Mouse (Mus musculus) forebrain, embryonic 16.5 days (tissue): ENCODE data around the gene Twnk. TPM values are rescaled to one million over a fixed set of nuclear protein-coding genes. Genes with fewer than 3 reads are reported as not detected.

Experiments
- ATAC-seq: fragments of 200-750 bp; cut with Nextera tagmentation; 2 replicates; pipeline ENCODE4 v1.8.0; 2017; ENCODE audit warnings: mild to moderate bottlenecking, moderate library complexity
- H3K27ac ChIP-seq: fragments of 300-500 bp; sonication (generic); 2 replicates; pipeline ENCODE4 v1.5.1; 2014; ENCODE audit warnings: low read length, control low read depth
- H3K27me3 ChIP-seq: fragments of 300-500 bp; sonication (generic); replicated peaks from 2 replicates; pipeline ENCODE4 v1.6.1; 2014; ENCODE audit warnings: low read length; ENCODE audit not compliant: control insufficient read depth, insufficient read depth
- H3K36me3 ChIP-seq: fragments of 300-500 bp; sonication (generic); 2 replicates; pipeline ENCODE4 v1.6.1; 2014; ENCODE audit not compliant: control insufficient read depth, insufficient read depth
- H3K4me1 ChIP-seq: fragments of 300-500 bp; sonication (generic); replicated peaks from 2 replicates; pipeline ENCODE4 v1.6.1; 2014; ENCODE audit warnings: low read length; ENCODE audit not compliant: control insufficient read depth, insufficient read depth
- H3K4me2 ChIP-seq: fragments of 300-500 bp; sonication (generic); 2 replicates; pipeline ENCODE4 v1.6.1; 2014; ENCODE audit warnings: mild to moderate bottlenecking, low read length, control low read depth
- H3K4me3 ChIP-seq: fragments of 300-500 bp; sonication (generic); replicated peaks from 2 replicates; pipeline ENCODE4 v1.5.1; 2014; ENCODE audit warnings: mild to moderate bottlenecking, low read length, control low read depth
- H3K9ac ChIP-seq: fragments of 300-500 bp; sonication (generic); replicated peaks from 2 replicates; pipeline ENCODE4 v1.6.1; 2014; ENCODE audit warnings: low read depth, low read length, control low read depth
- H3K9me3 ChIP-seq: fragments of 300-500 bp; sonication (generic); 2 replicates; pipeline ENCODE4 v1.6.1; 2016; ENCODE audit warnings: low read length; ENCODE audit not compliant: control insufficient read depth
- WGBS: fragments of 180-500 bp; shearing (Covaris S2); extraction: QIAGEN DNeasy Blood & Tissue Kit; methylation state at CpG from one replicate; pipeline ENCODE4 v1.1.7; 2014; 5-methylcytosine and 5-hydroxymethylcytosine counted together
- polyA plus RNA-seq: library from polyadenylated mRNA; unstranded; fragments of >200 nt; fragmentation: Nextera tagmentation; extraction: Ambion mirVana; gene quantifications from 2 replicates; pipeline ENCODE4 v1.2.1, GENCODE M21; 2015

Twnk gene
- polyA plus RNA-seq, 1 experiment from 2014 or later: 24.6 TPM

DNA sequence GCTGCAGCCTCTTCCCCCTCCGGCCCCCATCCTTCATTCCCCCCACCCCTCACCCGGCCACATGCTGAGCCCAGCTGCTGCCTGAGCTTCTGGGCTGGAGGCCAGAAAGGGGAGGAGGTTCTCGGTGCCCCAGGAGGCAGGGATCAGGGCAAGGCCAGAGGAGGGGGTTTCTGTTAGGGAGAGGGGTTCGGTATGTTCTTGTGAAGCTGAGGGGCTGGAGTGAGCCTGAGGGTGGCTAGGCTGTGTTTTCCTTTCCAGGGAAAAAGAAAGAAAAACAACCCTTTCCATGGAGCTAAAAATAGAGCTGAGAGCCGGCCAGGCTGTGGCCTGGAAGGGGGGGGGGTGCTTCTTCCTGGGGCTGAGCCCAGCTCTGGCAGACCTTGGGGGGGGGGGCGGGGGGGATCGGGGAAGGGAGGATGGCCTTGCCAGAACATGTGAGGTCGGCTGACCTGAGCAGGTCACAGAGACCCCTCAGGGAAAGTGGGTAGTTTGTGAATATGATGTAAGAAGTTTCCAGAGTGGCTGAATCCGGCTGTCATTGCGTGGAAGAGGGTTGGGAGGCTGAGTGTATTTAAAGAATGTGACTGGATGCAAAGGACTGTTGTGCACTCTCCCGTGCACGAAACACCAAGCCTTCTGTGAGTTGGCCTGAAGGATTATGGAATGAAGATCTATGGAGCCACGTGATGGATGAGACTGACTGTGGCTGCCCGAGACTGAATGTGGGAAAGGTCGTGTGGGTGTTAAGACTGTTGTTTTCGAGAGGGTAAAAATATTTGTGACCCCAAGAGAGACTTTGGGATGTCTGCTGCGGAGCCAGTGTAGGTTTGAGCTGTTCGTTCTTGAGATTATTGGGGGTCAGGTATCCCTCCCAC is 11.1 kb downstream of the Twnk start:
- Histone ChIP-seq H3K9me3 (no peaks in the 10 kb centered on the region), H3K4me1 (peaks cover 51% of the 10 kb centered on the region), H3K4me2 (peak overlapping the region; percentile 89), H3K36me3 (peaks cover 3% of the 10 kb centered on the region; the same call in 1 of the 2 replicates), H3K9ac (peak overlapping the region; percentile 83), H3K27me3 (no peaks in the 10 kb centered on the region), H3K27ac (peak overlapping the region; percentile 97), H3K4me3 (peak overlapping the region; percentile 74)
- WGBS: under 1% methylated on average over 16 of the region's 18 CpGs
- peak; percentile 31 for ATAC-seq

DNA sequence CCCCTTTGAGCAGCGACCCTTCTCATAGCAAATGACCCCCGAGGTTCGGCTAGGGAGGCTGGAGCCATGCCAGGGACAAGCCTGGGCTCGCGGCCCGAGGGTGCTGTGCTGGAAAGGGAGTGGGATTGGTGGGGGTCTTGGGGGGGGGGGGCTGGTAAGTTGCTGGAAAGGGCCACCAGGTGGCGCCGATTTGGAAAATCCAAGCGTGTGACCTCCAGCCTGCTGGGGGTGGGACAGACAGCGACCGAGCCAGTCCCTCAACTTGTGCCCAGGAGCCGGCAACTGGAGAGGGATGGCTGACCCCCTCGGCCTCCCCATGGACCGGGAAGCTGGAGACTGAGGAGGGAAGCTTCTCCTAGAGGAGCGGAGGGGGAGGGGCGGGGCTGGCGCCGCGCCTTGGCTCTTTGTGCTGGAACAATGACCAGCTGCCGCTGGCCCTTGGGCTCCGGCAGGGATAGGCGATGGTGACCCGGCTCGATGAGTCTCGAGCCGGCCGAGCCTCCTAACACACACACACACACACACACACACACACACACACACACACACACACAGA is 11.8 kb downstream of the Twnk start:
- under 1% methylated on average over 15 of the region's 27 CpGs for WGBS
- H3K36me3 ChIP-seq: no peaks in the 10 kb centered on the region
- peak overlapping the region; percentile 83 for H3K9ac ChIP-seq
- H3K9me3 ChIP-seq: no peaks in the 10 kb centered on the region
- peak overlapping the region; percentile 89 for H3K4me2 ChIP-seq
- peak overlapping the region; percentile 74 for H3K4me3 ChIP-seq
- H3K27me3 ChIP-seq: no peaks in the 10 kb centered on the region
- peak overlapping the region; percentile 97 for H3K27ac ChIP-seq
- ATAC-seq: peak; percentile 56
- H3K4me1 ChIP-seq: peaks cover 52% of the 10 kb centered on the region

DNA sequence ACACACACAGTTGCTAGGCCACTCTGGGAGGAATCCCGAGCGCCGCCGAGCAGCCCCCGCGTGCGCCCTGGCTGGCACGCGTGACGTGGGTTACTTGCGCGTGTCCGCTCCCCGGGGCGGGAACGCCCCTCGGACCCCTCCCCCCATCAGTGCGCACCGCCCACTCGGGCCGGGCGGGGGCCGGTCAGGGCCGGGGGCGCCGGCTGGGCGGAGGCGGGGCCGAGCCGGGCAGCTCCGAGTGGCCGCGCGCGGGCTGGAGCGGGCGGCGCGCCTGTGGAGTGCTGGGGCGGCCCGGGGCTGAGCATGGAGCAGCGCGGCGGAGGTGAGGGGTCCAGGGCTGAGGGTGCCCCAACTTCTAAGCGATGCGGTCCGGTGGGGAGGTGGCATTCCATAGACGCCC is 12.4 kb downstream of the Twnk start:
- Histone ChIP-seq H3K9me3 (no peaks in the 10 kb centered on the region), H3K4me1 (peaks cover 52% of the 10 kb centered on the region), H3K9ac (peak overlapping the region; percentile 83), H3K4me2 (peak overlapping the region; percentile 89), H3K4me3 (peak overlapping the region; percentile 74), H3K36me3 (0 out of 2 replicates have a peak, but pooled peaks cover 2% of the 10 kb centered on the region), H3K27me3 (no peaks in the 10 kb centered on the region), H3K27ac (peak overlapping the region; percentile 97)
- peak; percentile 51 for ATAC-seq
- under 1% methylated on average over 39 of the region's 48 CpGs for WGBS

DNA sequence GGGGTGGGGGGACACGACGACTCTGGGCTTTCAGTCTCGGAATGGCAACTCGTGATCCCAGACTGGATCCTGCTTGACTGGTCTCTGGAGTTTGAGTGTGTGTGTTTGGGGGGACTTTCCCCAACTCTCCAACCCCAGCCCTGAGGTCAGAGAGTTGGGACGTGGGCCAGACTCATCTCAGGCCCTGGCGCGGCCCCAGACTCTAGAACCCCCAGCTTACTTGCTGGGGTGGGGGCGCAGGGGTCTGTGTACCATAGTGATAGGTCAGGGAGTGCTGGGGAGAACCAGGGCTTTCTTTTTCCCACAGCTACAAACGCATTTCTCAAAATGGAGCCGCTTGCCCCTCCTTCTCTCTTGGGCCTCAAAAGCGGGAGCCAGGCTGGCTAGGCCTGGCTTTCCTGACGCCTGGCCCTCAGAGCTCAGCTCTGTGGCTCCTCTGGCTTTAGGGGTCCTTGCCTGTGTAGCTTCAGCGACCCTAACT is 12.9 kb downstream of the Twnk start:
- H3K36me3 ChIP-seq: 0 out of 2 replicates have a peak, but pooled peaks cover 2% of the 10 kb centered on the region
- peak overlapping the region; percentile 83 for H3K9ac ChIP-seq
- peak overlapping the region; percentile 74 for H3K4me3 ChIP-seq
- WGBS: under 1% methylated on average over 11 of the region's 13 CpGs
- H3K27ac ChIP-seq: peak overlapping the region; percentile 97
- H3K9me3 ChIP-seq: no peaks in the 10 kb centered on the region
- H3K27me3 ChIP-seq: no peaks in the 10 kb centered on the region
- peaks cover 52% of the 10 kb centered on the region for H3K4me1 ChIP-seq
- peak overlapping the region; percentile 89 for H3K4me2 ChIP-seq
- no peak for ATAC-seq

DNA sequence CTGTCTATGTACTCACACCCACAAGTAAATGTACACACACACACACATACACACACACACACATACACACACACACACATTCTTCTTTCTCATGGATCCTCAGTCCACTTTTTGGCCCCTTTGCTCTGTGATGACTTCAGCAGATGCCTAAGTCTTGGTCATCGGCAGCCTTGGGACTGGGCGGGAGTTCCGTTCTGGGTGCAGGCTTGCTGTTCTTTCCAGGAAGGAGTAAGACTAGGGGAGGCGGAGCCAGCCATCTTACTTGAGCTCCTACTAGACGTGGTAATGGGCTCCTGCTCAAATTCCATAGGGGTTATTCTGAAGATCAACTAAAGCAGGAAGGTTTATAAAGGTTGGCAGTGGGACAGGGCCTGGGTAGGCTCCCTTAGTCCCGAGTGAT is 14.9 kb downstream of the Twnk start:
- H3K36me3 ChIP-seq: peaks cover 6% of the 10 kb centered on the region
- ATAC-seq: no peak
- no peaks in the 10 kb centered on the region for H3K27me3 ChIP-seq
- no peak overlapping the region for H3K4me2 ChIP-seq
- whole genome bisulfite sequencing: 67% methylated on average over 6 of the region's 6 CpGs
- peaks cover 42% of the 10 kb centered on the region for H3K4me1 ChIP-seq
- no peaks in the 10 kb centered on the region for H3K9me3 ChIP-seq
- H3K27ac ChIP-seq: no peak overlapping the region
- no peak overlapping the region for H3K4me3 ChIP-seq
- no peak overlapping the region for H3K9ac ChIP-seq

DNA sequence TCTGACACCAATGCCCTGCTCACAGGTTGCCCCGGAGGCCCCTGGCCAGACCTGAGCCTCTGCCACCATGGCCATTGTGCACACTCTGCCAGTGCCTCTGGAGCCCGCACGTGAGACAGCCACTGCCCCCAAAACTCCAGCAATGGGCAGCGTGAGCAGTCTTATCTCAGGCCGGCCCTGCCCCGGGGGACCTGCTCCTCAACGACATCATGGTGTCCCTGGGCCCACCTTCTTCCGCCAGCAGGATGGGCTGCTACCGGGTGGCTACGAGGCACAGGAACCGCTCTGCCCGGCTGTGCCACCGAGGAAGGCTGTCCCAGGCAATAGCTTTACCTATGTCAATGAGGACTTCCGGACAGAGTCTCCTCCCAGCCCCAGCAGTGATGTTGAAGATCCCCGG is 15.9 kb downstream of the Twnk start:
- Histone ChIP-seq H3K4me1 (peaks cover 32% of the 10 kb centered on the region), H3K4me2 (no peak overlapping the region), H3K9ac (no peak overlapping the region; the same call in 1 of the 2 replicates), H3K27ac (no peak overlapping the region), H3K36me3 (peaks cover 11% of the 10 kb centered on the region), H3K9me3 (no peaks in the 10 kb centered on the region), H3K4me3 (no peak overlapping the region), H3K27me3 (no peaks in the 10 kb centered on the region)
- WGBS: 91% methylated on average over 15 of the region's 15 CpGs
- no peak for ATAC-seq

DNA sequence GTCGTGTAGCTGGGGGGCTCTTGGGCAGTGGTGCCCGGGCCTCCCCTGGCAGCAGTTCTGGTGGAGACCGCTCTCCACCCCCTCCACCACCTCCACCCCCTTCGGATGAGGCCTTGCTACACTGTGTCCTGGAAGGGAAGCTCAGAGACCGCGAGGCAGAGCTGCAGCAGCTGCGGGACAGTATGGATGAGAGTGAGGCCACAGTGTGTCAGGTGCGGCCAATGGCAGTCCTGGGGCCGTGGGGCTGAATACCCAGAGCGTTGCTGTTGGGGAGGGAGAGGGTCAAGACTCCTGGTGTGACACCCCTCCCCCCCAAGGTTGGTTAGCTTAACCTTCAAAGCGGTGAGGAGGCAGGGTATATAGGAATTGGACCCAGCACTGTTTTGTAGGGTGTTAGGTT is 18.5 kb downstream of the Twnk start:
- ATAC-seq: no peak
- no peak overlapping the region for H3K4me2 ChIP-seq
- H3K4me3 ChIP-seq: no peak overlapping the region
- H3K4me1 ChIP-seq: peaks cover 17% of the 10 kb centered on the region
- H3K36me3 ChIP-seq: peaks cover 19% of the 10 kb centered on the region
- H3K9ac ChIP-seq: no peak overlapping the region
- WGBS: 88% methylated on average over 11 of the region's 11 CpGs
- no peak overlapping the region for H3K27ac ChIP-seq
- H3K9me3 ChIP-seq: no peaks in the 10 kb centered on the region
- no peaks in the 10 kb centered on the region for H3K27me3 ChIP-seq

DNA sequence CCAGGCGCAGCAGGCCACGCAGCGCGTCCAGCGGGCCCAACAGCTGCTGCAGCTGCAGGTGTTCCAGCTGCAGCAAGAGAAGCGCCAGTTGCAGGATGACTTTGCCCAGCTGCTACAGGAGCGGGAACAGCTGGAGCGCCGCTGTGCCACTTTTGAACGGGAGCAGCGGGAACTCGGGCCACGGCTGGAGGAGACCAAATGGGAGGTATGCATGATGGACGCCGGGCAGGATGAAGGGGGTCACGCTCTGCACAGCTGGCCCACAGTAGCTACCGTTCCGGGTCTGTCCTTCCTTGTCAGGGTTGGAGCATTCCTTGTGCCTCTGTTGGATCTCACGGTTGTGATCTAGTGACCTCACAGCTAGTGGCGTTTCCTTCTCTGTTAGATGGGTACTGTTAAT is 19.3 kb downstream of the Twnk start:
- 92% methylated on average over 20 of the region's 20 CpGs for WGBS
- Histone ChIP-seq H3K9me3 (no peaks in the 10 kb centered on the region), H3K4me1 (peaks cover 15% of the 10 kb centered on the region), H3K36me3 (peaks cover 19% of the 10 kb centered on the region), H3K4me3 (no peak overlapping the region), H3K4me2 (no peak overlapping the region), H3K27ac (no peak overlapping the region), H3K9ac (no peak overlapping the region), H3K27me3 (no peaks in the 10 kb centered on the region)
- no peak for ATAC-seq

DNA sequence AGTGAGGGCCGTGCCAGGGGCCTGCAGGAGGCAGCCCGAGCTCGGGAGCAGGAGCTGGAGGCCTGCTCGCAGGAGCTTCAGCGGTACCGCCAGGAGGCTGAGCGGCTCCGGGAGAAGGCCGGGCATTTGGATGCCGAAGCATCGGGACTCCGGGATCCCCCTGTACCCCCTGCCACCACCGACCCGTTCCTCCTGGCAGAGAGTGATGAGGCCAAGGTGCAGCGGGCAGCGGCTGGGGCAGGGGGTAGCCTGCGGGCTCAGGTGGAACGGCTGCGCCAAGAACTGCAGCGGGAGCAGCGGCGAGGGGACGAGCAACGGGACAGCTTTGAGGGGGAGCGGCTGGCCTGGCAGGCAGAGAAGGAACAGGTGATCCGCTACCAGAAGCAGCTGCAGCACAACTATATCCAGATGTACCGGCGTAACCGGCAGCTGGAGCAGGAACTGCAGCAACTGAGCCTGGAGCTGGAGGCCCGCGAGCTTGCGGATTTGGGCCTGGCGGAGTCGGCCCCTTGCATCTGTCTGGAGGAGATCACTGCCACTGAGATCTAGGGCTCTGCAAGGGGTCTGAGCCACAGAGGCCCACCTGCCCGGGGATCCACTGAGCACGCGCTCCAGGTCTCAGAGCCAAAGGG is 20.6 kb downstream of the Twnk start:
- peaks cover 19% of the 10 kb centered on the region for H3K36me3 ChIP-seq
- ATAC-seq: no peak
- no peak overlapping the region for H3K4me2 ChIP-seq
- H3K9ac ChIP-seq: no peak overlapping the region
- H3K27ac ChIP-seq: no peak overlapping the region
- 92% methylated on average over 37 of the region's 37 CpGs for WGBS
- H3K27me3 ChIP-seq: no peaks in the 10 kb centered on the region
- H3K4me3 ChIP-seq: no peak overlapping the region
- H3K4me1 ChIP-seq: peaks cover 9% of the 10 kb centered on the region
- no peaks in the 10 kb centered on the region for H3K9me3 ChIP-seq
